Mouse (Mus musculus) T-helper 1 cell (primary cell): ENCODE results near the gene BC034090.

Experiments
- in situ Hi-C: fragments of 300-600 bp; cut with MboI, MseI; formaldehyde crosslinking; loops from one replicate; pipeline ENCODE4 v1.15.1; 2025; ENCODE audit warnings: high pct_unique_total_duplicates

The BC034090 gene

DNA sequence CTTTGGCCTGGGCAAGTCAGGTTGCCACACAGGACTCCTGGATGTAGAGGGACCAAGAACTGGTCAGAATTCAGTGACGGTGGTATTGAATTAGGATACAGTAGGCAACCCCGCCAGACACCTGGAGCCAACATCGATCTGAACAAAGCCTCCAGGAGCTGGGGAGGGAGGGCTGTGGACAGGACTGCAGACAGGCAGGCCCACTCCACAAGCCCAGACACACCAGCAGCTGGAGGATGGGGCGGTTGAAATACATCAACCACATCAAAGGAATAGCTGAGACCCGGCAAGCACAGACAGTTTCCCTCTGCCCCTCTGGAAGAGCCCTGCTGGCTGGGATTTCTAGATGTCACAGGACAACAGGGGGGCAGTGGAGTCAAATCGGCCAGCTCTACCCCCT lies 27.4 kb downstream of the BC034090 start:
- in situ Hi-C loops, result no loop called here

DNA sequence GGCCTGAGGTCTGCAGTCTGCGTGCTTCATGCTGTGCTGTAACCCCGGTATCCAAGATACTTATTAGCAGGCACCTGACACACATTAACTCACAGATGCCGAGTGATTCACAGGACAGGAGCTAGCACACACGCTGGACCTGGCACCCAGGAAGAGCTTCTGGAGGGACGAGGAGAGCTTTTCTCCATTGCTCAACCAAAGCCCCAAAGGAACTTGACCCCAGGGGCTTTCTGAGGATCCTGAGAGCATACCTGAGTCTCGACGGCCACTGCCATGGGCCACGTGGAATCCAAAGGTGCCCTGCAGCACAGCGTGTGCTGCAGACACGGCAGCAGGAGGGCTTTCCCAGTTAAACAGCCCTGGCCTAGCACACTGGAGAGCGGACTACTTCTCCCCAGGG lies 27.9 kb downstream of the BC034090 start:
- in situ Hi-C loops, result no loop called here

DNA sequence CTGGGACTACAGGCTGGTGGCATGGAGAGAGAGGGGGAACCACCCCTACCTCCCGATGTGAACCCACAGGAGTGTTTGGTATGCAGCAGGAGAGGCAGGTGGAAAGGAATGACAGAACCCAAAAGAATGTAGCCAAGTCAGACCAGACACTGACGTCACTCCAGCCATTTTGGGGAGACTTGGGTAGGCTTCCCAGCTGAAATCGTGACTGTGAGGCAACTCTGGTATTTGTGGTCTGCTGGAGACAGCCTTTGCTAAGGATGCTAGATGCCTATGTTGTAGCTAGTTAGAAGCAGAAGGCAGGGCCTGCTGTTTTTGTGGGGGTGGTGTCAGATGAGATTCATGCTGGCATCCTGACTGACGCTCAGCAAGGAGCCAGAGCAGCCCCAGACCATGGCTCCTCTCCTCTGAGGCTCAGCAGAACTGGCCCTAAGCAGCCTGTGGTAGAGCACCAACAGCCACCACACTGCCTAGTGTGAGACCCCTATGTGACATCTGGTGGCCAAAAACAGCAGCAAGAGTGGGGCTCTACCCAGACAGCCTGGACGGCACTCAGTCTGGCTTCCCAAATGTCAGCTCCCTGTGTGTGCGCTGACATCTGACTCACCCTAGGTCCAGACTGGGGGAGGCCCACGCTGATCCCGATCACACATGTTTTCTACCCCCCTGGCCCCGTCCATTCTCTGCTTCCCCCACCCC lies 29.0 kb downstream of the BC034090 start:
- in situ Hi-C loops, result no loop called here

- in situ Hi-C loops, result no loop called here
Observed at GRCm38 (mm10) chr1:155213912-155214311, 30.3 kb downstream of the BC034090 start.

GRCm38 (mm10) chr1:155212936-155213774 lies 31.1 kb downstream of the BC034090 start:
- in situ Hi-C loops, result no loop called here

GRCm38 (mm10) chr1:155212493-155212892 lies 31.8 kb downstream of the BC034090 start:
- in situ Hi-C loops, result no loop called here

DNA sequence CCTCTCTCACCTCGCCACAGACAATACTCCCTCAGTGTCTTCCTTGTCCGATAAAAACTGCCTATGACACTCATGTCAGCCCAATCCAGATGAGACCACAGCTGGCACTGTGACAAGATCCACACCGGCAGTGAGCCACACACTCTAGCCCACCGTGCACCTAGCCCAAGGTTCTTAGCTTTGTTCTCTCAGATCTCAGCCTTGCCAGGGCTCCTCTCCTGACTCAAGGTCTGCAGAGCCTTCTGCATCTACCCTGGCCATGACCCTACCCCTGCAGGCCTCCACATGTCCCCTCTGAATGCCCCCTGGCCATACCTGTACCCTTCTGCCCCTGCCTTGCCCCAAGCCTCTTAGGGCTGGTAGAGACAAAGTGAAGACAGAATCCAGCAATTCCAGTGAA lies 32.2 kb downstream of the BC034090 start:
- in situ Hi-C loops, result no loop called here

GRCm38 (mm10) chr1:155211017-155211416 lies 33.2 kb downstream of the BC034090 start:
- in situ Hi-C loops, result no loop called here

DNA sequence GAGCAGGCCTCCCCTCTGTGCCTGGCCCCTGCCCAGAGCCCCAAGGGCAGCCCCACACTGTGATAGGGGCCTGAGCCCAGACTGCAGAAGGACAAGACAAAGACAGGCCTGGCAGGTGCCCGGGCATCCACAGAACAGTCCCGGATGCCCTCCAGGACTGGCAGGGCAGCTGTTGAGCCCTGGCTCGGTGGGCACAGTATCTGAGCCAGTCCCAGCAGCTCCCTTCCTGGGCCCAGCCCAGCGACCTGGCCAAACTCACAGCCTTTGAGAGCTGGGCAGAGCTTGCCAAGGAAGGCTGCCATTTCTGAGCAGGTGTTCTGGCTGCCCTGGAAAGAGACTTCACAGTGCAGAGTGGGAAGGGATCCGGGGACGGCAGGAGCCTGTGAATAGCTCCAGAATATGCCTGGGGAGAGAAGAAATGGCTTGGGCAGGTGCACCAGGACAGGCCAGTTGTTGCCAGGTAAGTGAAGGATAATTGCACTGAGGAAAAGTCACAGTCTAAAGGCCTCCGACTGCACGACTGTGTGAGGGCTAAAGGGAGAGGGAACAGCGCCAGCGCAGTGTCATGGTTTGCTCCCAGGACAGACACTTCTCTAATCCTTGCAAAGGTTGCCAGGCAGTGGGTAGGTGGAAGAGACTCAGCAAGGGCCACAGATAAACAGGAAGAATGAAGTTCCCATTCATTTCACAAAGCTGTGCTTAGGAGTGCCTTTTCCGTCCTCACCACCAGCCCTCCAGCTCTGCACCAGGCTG lies 34.1 kb downstream of the BC034090 start:
- in situ Hi-C loops, result no loop called here

- in situ Hi-C loops, result no loop called here
Observed at GRCm38 (mm10) chr1:155207859-155208258, 36.4 kb downstream of the BC034090 start.

DNA sequence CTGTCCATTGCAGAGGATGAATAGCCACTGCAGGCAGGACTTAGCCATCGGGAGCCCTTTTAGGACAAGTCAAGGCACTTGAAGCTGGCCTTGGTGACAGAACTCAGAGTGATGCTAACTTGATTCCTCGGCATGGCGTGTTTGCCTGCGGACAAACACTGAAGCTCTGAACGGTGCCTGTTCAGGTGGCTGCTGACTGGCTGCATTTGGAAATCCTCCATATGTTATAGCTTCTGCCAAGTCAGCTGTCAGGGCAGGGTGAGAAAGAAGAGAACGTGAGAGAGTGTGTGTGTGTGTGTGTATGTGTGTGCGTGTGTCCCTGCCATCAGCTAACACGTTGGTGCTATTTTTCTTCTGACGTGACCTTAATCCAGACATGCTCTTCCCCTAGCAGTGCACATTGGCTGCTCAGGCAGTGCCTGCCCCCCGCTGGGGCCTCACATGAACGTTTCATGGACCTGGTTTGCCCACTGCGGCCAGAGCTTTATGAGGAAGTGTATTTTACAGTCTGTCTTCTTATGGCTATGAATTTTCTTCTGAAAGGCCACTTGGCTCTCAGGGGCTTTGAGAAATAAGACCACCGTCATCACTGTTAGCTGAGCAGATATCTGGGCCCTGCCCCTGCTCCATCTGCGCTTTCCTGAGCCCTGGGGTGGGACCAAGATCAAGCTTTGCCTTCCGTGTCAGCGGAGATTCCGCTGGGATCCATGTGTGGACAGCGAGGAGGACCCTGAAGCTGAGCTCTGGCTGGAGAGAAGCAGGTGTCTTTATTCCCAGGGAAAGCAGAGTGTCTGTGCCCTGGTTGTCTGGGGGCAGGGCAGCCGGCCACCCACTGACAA lies 38.2 kb downstream of the BC034090 start:
- in situ Hi-C loops, result no loop called here

DNA sequence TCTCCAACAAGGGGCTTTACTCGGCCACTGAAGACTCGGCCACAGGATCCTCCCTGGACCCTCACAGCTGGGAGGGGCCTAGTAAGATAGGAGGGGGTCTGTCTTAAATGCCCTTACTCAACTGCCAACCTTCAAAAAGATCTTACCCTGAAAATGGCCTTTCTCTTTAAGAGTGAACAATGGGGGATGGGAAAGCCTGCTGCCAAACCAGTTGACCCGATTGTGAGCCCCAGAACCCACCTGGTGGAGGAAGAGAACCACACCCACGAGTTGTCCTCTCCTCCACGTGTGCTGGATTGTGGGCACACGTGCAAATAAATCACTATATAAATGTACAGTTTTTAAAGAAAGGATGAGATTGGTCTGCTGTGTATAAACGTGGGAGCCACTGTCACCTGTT lies 38.9 kb downstream of the BC034090 start:
- in situ Hi-C loops, result no loop called here

DNA sequence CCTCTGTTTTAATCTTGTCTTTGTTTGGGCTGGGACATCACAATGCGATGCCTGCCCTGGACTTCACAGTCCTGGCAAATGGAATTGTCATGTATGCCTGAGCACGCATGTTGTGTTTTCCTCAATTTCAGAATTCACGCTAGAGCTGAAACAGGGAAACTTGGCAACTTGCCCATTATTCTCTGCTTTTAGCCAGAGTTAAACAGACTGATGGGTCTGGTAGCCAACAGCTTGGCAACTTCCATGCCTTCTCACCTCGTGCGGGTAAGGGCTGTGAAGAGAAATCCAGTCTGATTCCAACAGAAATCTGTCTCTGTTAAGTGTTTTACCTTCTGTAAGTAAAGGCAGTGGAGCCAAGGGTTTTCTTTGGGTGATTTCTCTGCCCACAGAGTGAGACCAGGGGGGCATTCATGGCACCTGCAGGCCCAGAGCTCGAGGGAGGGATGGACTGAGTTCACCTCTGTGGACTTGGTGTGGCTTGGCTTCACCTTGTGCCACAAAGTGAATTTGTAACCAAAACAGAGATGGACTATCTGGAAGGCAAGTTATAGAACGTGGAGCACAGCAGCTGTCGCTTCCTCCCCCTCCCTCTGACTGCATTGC lies 39.6 kb downstream of the BC034090 start:
- in situ Hi-C loops, result no loop called here

DNA sequence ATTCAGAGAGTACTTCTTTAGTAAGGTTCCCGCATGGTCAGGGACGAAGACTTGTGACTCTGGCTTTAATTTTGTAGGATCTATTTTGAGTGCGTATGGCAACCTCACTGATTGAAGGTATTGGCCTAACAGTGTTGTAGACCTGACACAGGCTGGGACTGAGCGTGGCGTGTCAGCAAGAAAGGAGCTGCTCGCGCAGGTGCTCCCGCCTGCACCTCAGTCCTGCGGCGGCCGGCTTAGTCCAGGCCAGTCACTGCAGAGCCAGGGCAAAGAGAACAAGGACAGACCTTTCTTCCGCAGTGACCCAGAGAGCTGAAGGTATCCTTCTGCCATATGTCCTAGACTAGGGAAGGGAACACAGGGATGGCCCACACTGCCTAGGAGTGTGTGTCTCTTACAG lies 40.3 kb downstream of the BC034090 start:
- in situ Hi-C loops, result no loop called here

- in situ Hi-C loops, result no loop called here
Observed at GRCm38 (mm10) chr1:155203101-155203500, 41.1 kb downstream of the BC034090 start.

GRCm38 (mm10) chr1:155202472-155202871 lies 41.8 kb downstream of the BC034090 start:
- in situ Hi-C loops, result no loop called here

DNA sequence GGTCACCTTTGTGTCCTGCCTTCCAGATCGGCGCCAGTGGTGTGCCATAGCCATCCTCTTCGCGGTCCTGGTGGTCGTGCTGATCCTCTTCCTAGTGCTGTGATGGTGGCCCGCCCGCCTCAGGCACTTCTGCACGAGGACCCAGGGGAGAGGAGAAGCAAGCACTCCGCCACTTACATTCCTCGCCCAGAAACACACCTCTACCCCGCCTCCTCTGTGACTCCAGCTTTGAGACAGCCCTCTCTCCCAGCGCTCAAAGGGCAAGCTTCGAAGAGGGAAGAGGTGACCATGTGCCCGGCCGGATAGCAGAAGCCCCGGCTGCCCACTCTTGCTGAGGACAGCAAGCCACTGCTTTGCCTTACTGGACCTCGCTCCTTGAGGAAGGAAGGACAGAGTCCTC lies 42.3 kb downstream of the BC034090 start:
- in situ Hi-C loops, result no loop called here

- in situ Hi-C loops, result no loop called here
Observed at GRCm38 (mm10) chr1:155201373-155201879, 42.8 kb downstream of the BC034090 start.

DNA sequence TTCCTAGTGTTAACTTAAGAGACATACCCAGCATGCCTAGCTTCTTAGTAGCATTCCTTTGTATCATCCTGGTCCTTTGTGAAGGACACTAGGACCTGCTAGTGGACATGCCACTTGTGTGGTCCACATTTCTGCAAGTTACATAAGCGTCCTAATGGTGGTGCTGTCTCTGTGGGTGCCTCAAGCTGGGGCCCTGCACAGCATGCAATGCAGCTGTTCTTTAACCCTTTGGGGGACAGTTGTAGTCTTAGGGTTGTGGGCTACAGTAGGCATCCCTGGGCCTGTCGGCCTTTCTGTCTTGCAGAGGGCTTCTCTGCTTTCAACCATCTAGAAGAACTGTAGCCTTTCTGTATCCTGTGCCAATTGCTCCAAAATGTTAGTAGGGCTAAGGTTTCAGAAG lies 43.3 kb downstream of the BC034090 start:
- in situ Hi-C loops, result no loop called here

GRCm38 (mm10) chr1:155199522-155199921 lies 44.7 kb downstream of the BC034090 start:
- in situ Hi-C loops, result no loop called here

- in situ Hi-C loops, result no loop called here
Observed at GRCm38 (mm10) chr1:155196691-155197090, 47.6 kb downstream of the BC034090 start.
